Mouse (Mus musculus) liver, postnatal 0 days (tissue): ENCODE measurements at regions not wholly inside any gene's neighbourhood (a gene's known extent, or its start where the extent isn't known, plus 50 kb on each side); places are given as distances from the start of the nearest gene placed in this dataset.

Source experiments
- CTCF ChIP-seq: sonication (generic); IDR thresholded peaks from 2 replicates; pipeline ENCODE4 v1.5.1; 2016; ENCODE audit warnings: antibody characterized with exemption, low read depth
- EP300 ChIP-seq: IDR thresholded peaks from 2 replicates; pipeline ENCODE4 v1.6.1; 2016; ENCODE audit warnings: antibody characterized with exemption, low read depth, mild to moderate bottlenecking

DNA sequence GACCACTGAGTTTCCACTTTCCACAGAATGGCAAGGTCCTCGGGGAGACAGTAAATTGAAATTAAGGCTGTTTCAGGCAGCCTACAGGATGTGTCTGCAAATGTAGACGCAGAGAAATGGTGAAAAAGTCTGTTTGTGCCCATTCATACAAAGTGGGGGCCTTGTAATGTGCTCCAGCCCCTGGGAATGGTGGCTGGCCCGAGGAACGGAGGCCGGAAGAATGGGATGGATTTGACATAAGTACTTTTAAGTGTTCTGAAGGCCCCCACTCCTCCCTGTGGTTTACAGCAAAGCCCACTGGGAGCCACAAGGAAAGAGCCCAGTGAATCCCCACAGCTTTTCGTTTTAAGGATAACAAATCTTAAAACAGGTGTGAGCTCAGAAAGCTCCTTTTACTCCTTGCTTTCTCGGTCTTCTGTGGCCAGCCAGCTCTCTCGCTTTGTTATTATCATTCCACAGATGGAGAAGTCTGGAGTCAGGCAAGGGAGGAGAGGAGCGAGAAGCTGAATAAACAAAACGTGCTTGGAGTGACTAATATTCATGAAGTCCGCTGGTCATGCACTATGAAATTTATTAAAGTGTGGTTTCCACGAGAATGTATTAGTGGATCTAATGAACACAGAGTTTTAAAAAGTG lies 337.7 kb downstream of the Hlx start:
- TF ChIP-seq CTCF (no peak), EP300 (no peak)
